Mouse (Mus musculus) heart, embryonic 14.5 days (tissue): Measurements from ENCODE around the gene Btbd19. TPM values are rescaled to one million over a fixed set of nuclear protein-coding genes. Genes with fewer than 3 reads are reported as not detected.

ENCODE experiments used
- ATAC-seq: fragments of 200-750 bp; cut with Nextera tagmentation; 2 replicates; pipeline ENCODE4 v1.8.0; 2017; ENCODE audit warnings: low read depth, moderate TSS enrichment; ENCODE audit not compliant: insufficient number of reproducible peaks, insufficient read depth, low FRiP score
- H3K27ac ChIP-seq, 2 experiments: fragments of 200-500 bp in 1 of 2; fragments of 300-500 bp in 1 of 2; sonication (generic) in 1 of 2; replicated peaks in 1 of 2; 2 replicates each; pipeline ENCODE4 v1.5.1; 2012 to 2014; ENCODE audit warnings: low read depth in 2 of 2, low read length in 2 of 2, control low read depth in 1 of 2, mild to moderate bottlenecking in 1 of 2, mixed read lengths in 1 of 2; ENCODE audit not compliant: control insufficient read depth in 1 of 2, insufficient read depth in 1 of 2
- H3K27me3 ChIP-seq: fragments of 300-500 bp; sonication (generic); 2 replicates; pipeline ENCODE4 v1.6.1; 2014; ENCODE audit warnings: mild to moderate bottlenecking, low read length, control low read depth; ENCODE audit not compliant: control insufficient read depth, insufficient read depth
- H3K36me3 ChIP-seq: fragments of 300-500 bp; sonication (generic); 2 replicates; pipeline ENCODE4 v1.6.1; 2014; ENCODE audit warnings: mild to moderate bottlenecking, control low read depth, low read length, mixed read lengths; ENCODE audit not compliant: control insufficient read depth, insufficient read depth
- H3K4me1 ChIP-seq, 2 experiments: fragments of 200-500 bp in 1 of 2; fragments of 300-500 bp in 1 of 2; sonication (generic) in 1 of 2; 2 replicates each; pipeline ENCODE4 v1.6.1; 2012 to 2014; ENCODE audit warnings: low read length in 2 of 2, control low read depth in 1 of 2, mixed read lengths in 1 of 2; ENCODE audit not compliant: control insufficient read depth in 2 of 2, insufficient read depth in 2 of 2
- H3K4me2 ChIP-seq: fragments of 300-500 bp; sonication (generic); 2 replicates; pipeline ENCODE4 v1.6.1; 2014; ENCODE audit warnings: mild to moderate bottlenecking, low read length
- H3K4me3 ChIP-seq, 2 experiments: fragments of 200-500 bp in 1 of 2; fragments of 300-500 bp in 1 of 2; sonication (generic) in 1 of 2; 2 replicates each; pipeline ENCODE4 v1.5.1; 2012 to 2014; ENCODE audit warnings: low read length in 2 of 2, mild to moderate bottlenecking in 2 of 2, control low read depth in 1 of 2, low read depth in 1 of 2, moderate library complexity in 1 of 2; ENCODE audit not compliant: control insufficient read depth in 1 of 2, insufficient read depth in 1 of 2
- H3K9ac ChIP-seq: fragments of 300-500 bp; sonication (generic); 2 replicates; pipeline ENCODE4 v1.6.1; 2014; ENCODE audit warnings: mild to moderate bottlenecking, low read length
- H3K9me3 ChIP-seq: fragments of 300-500 bp; sonication (generic); 2 replicates; pipeline ENCODE4 v1.6.1; 2016; ENCODE audit warnings: low read length, control low read depth; ENCODE audit not compliant: control insufficient read depth
- WGBS: fragments of 180-500 bp; shearing (Covaris S2); extraction: QIAGEN DNeasy Blood & Tissue Kit; methylation state at CpG from one replicate; pipeline ENCODE4 v1.1.7; 2014; 5-methylcytosine and 5-hydroxymethylcytosine counted together
- polyA plus RNA-seq: library from polyadenylated mRNA; unstranded; fragments of >200 nt; fragmentation: Nextera tagmentation; extraction: Ambion mirVana; gene quantifications from 2 replicates; pipeline ENCODE4 v1.2.1, GENCODE M21; 2014

Btbd19 gene
- 2.5 and 3.8 TPM in 2 replicates for polyA plus RNA-seq

GRCm38 (mm10) chr4:117125348-117125909, at the start of gene Btbd19:
TSS of gene Btbd19 (minus strand) at chr4:117125725.
- H3K27ac ChIP-seq: peak within 1 kb of the TSS; percentile 88 to 89
- H3K9ac ChIP-seq: peak within 1 kb of the TSS; percentile 47
- peaks cover 10% of the 10 kb centered on the region; the same call in 1 of the 2 replicates for H3K36me3 ChIP-seq
- no peaks in the 10 kb centered on the region for H3K27me3 ChIP-seq
- peak within 1 kb of the TSS; percentile 16; the same call in 1 of the 2 replicates for H3K4me2 ChIP-seq
- 40% methylated on average over 8 of the region's 8 CpGs for WGBS
- ATAC-seq: peak; percentile 33; the same call in 1 of the 2 replicates
- peaks cover 14 to 19% of the 10 kb centered on the region in 2 experiments for H3K4me1 ChIP-seq
- H3K4me3 ChIP-seq: no peak within 1 kb of the TSS
- no peaks in the 10 kb centered on the region for H3K9me3 ChIP-seq

- Histone ChIP-seq H3K9ac (no peak overlapping the region), H3K27me3 (no peaks in the 10 kb centered on the region), H3K27ac (no peak overlapping the region), H3K4me2 (no peak overlapping the region), H3K4me1 (no peaks in the 10 kb centered on the region), H3K4me3 (no peak overlapping the region), H3K9me3 (no peaks in the 10 kb centered on the region), H3K36me3 (peaks cover 99% of the 10 kb centered on the region)
- ATAC-seq: no peak
- 87% methylated on average over 5 of the region's 5 CpGs for WGBS
These were observed 44.4 kb upstream of the Btbd19 start for GRCm38 (mm10) chr4:117169936-117170335.

GRCm38 (mm10) chr4:117161183-117161582, 35.7 kb upstream of the Btbd19 start:
- Histone ChIP-seq H3K27me3 (no peaks in the 10 kb centered on the region), H3K9me3 (no peaks in the 10 kb centered on the region), H3K9ac (no peak overlapping the region), H3K4me1 (no peaks in the 10 kb centered on the region), H3K4me2 (no peak overlapping the region), H3K27ac (no peak overlapping the region), H3K36me3 (peaks cover 75% of the 10 kb centered on the region), H3K4me3 (no peak overlapping the region)
- ATAC-seq: no peak
- WGBS: 70% methylated on average over 4 of the region's 4 CpGs

- Histone ChIP-seq H3K9me3 (no peaks in the 10 kb centered on the region), H3K27me3 (no peaks in the 10 kb centered on the region), H3K4me2 (no peak overlapping the region), H3K4me3 (no peak overlapping the region), H3K9ac (no peak overlapping the region), H3K27ac (no peak overlapping the region), H3K4me1 (peaks cover 2 to 3% of the 10 kb centered on the region in 2 experiments; a peak in 2 of 4 replicates), H3K36me3 (peaks cover 64% of the 10 kb centered on the region)
- no peak for ATAC-seq
- WGBS: 81% methylated on average over 10 of the region's 10 CpGs
These were observed 34.1 kb upstream of the Btbd19 start for GRCm38 (mm10) chr4:117159666-117160065.

GRCm38 (mm10) chr4:117156372-117156771, 30.8 kb upstream of the Btbd19 start:
- Histone ChIP-seq H3K36me3 (peaks cover 64% of the 10 kb centered on the region), H3K9ac (peak overlapping the region; percentile 99), H3K4me2 (peak overlapping the region; percentile 83), H3K9me3 (no peaks in the 10 kb centered on the region), H3K27ac (peak overlapping the region; percentile 35 to 89; a peak in 3 of 4 replicates), H3K4me1 (peaks cover 9 to 22% of the 10 kb centered on the region in 2 experiments), H3K27me3 (no peaks in the 10 kb centered on the region), H3K4me3 (peak overlapping the region; percentile 91 to 94)
- ATAC-seq: no peak
- WGBS: 29% methylated on average over 6 of the region's 6 CpGs

- H3K36me3 ChIP-seq: peaks cover 64% of the 10 kb centered on the region
- H3K4me3 ChIP-seq: peak within 1 kb of the TSS; percentile 91 to 94
- no peaks in the 10 kb centered on the region for H3K9me3 ChIP-seq
- H3K4me1 ChIP-seq: peaks cover 9 to 22% of the 10 kb centered on the region in 2 experiments
- no peaks in the 10 kb centered on the region for H3K27me3 ChIP-seq
- peak; percentile 86 for ATAC-seq
- peak within 1 kb of the TSS; percentile 77 to 89 for H3K27ac ChIP-seq
- H3K4me2 ChIP-seq: peak within 1 kb of the TSS; percentile 83
- WGBS: under 1% methylated on average over 50 of the region's 52 CpGs
- H3K9ac ChIP-seq: peak within 1 kb of the TSS; percentile 99
These were observed 30.3 kb upstream of the Btbd19 start, which contains the start of gene Rps8 for GRCm38 (mm10) chr4:117155792-117156355. TSS of gene Rps8 (minus strand) at chr4:117156243.

- WGBS: under 1% methylated on average over 43 of the region's 44 CpGs
- H3K27ac ChIP-seq: peak overlapping the region; percentile 77 to 89
- H3K9ac ChIP-seq: peak overlapping the region; percentile 99
- H3K27me3 ChIP-seq: no peaks in the 10 kb centered on the region
- H3K4me2 ChIP-seq: peak overlapping the region; percentile 83
- peaks cover 9 to 22% of the 10 kb centered on the region in 2 experiments for H3K4me1 ChIP-seq
- no peak for ATAC-seq
- peaks cover 64% of the 10 kb centered on the region for H3K36me3 ChIP-seq
- H3K9me3 ChIP-seq: no peaks in the 10 kb centered on the region
- H3K4me3 ChIP-seq: peak overlapping the region; percentile 91 to 94
These were observed 29.7 kb upstream of the Btbd19 start for GRCm38 (mm10) chr4:117155020-117155791.
